Mouse (Mus musculus) bone marrow macrophage, adult 2 months (primary cell): ENCODE results near the gene Rapgef1. TPM values are rescaled to one million over a fixed set of nuclear protein-coding genes. Genes with fewer than 3 reads are reported as not detected.
"Not testable (repeated sequence)": the region's sequence is repeated elsewhere in the genome, so short reads cannot be mapped to it uniquely, and the experiment has no call there.

Source experiments
- H3K27ac ChIP-seq: 2 replicates; pipeline ENCODE4 v1.5.1; 2012; ENCODE audit warnings: low read depth, low read length; ENCODE audit not compliant: insufficient read depth
- H3K4me1 ChIP-seq: 2 replicates; pipeline ENCODE4 v1.6.1; 2012; ENCODE audit warnings: low read length; ENCODE audit not compliant: control insufficient read depth, insufficient read depth
- H3K4me3 ChIP-seq: 2 replicates; pipeline ENCODE4 v1.5.1; 2012; ENCODE audit warnings: mild to moderate bottlenecking, low read length, moderate library complexity; ENCODE audit not compliant: insufficient read depth
- CTCF ChIP-seq: IDR thresholded peaks from 2 replicates; pipeline ENCODE4 v1.5.1; 2012; ENCODE audit warnings: low read depth, mild to moderate bottlenecking, low read length, moderate library complexity
- POLR2A ChIP-seq: IDR thresholded peaks from 2 replicates; pipeline ENCODE4 v1.6.1; 2012; ENCODE audit warnings: mild to moderate bottlenecking, low read depth, low read length, borderline replicate concordance
- polyA plus RNA-seq: library from polyadenylated mRNA; stranded (reverse); fragments of >200 nt; gene quantifications from 2 replicates; pipeline ENCODE4 v1.2.4, GENCODE M21; 2012; ENCODE audit not compliant: missing spikeins, insufficient read depth, insufficient read length

Rapgef1 gene
- polyA plus RNA-seq, 1 experiment: 23.6 TPM

GRCm38 (mm10) chr2:29698421-29699290, 79.1 kb downstream of the Rapgef1 start:
- Histone ChIP-seq H3K4me3 (no peak overlapping the region; the same call in 1 of the 2 replicates), H3K4me1 (peaks cover 22% of the 10 kb centered on the region), H3K27ac (peak overlapping the region; percentile 81)
- TF ChIP-seq CTCF (no peak), POLR2A (no peak)

- Histone ChIP-seq H3K4me1 (peaks cover 22% of the 10 kb centered on the region), H3K27ac (no peak overlapping the region), H3K4me3 (no peak overlapping the region)
- TF ChIP-seq CTCF: no peak
- no peak for TF ChIP-seq POLR2A
Observed at GRCm38 (mm10) chr2:29700898-29701297, 81.4 kb downstream of the Rapgef1 start.

- Histone ChIP-seq H3K4me1 (peaks cover 20% of the 10 kb centered on the region), H3K4me3 (no peak overlapping the region), H3K27ac (no peak overlapping the region)
- no peak for TF ChIP-seq CTCF
- TF ChIP-seq POLR2A: no peak
Observed at GRCm38 (mm10) chr2:29701393-29701792, 81.9 kb downstream of the Rapgef1 start.

- H3K4me1 ChIP-seq: peaks cover 20% of the 10 kb centered on the region
- TF ChIP-seq CTCF: no peak
- TF ChIP-seq POLR2A: no peak
- no peak overlapping the region for H3K4me3 ChIP-seq
- no peak overlapping the region for H3K27ac ChIP-seq
Observed at GRCm38 (mm10) chr2:29702189-29702588, 82.7 kb downstream of the Rapgef1 start.

GRCm38 (mm10) chr2:29703104-29704081, 83.9 kb downstream of the Rapgef1 start:
- Histone ChIP-seq H3K4me1 (peaks cover 9% of the 10 kb centered on the region), H3K4me3 (no peak overlapping the region), H3K27ac (no peak overlapping the region)
- TF ChIP-seq POLR2A (no peak), CTCF (no peak)

GRCm38 (mm10) chr2:29705493-29705892, 86.0 kb downstream of the Rapgef1 start:
- Histone ChIP-seq H3K4me1 (no peaks in the 10 kb centered on the region), H3K4me3 (no peak overlapping the region), H3K27ac (no peak overlapping the region)
- no peak for TF ChIP-seq POLR2A
- no peak for TF ChIP-seq CTCF

GRCm38 (mm10) chr2:29706726-29707620, 87.5 kb downstream of the Rapgef1 start:
- H3K27ac ChIP-seq: no peak overlapping the region

GRCm38 (mm10) chr2:29707731-29708130, 88.2 kb downstream of the Rapgef1 start:
- H3K4me3 ChIP-seq: no peak overlapping the region
- H3K4me1 ChIP-seq: no peaks in the 10 kb centered on the region
- TF ChIP-seq POLR2A (no peak), CTCF (no peak)

More at GRCm38 (mm10) chr2:29706726-29707620, 87.5 kb downstream of the Rapgef1 start:
- Histone ChIP-seq H3K4me3 (no peak overlapping the region), H3K4me1 (no peaks in the 10 kb centered on the region)
- TF ChIP-seq POLR2A (no peak), CTCF (no peak)

GRCm38 (mm10) chr2:29708209-29708608, 88.7 kb downstream of the Rapgef1 start:
- H3K4me3 ChIP-seq, H3K4me1 ChIP-seq, H3K27ac ChIP-seq: not testable (repeated sequence)

More at GRCm38 (mm10) chr2:29707731-29708130, 88.2 kb downstream of the Rapgef1 start:
- H3K27ac ChIP-seq: no peak overlapping the region
